Mouse (Mus musculus) cortical plate, adult 2 months (tissue): ENCODE measurements around the gene Doxl2.

ENCODE experiments used
- CTCF ChIP-seq: fragments of 200-500 bp; IDR thresholded peaks from 2 replicates; pipeline ENCODE4 v1.5.1; 2011; ENCODE audit warnings: mild to moderate bottlenecking, control low read depth, low read length; ENCODE audit not compliant: insufficient read depth; ENCODE audit errors: extremely low read depth
- POLR2A ChIP-seq: fragments of 200-500 bp; IDR thresholded peaks from 2 replicates; pipeline ENCODE4 v1.6.1; 2011; ENCODE audit warnings: mild to moderate bottlenecking, low read length, control low read depth; ENCODE audit not compliant: insufficient read depth; ENCODE audit errors: extremely low read depth

GRCm38 (mm10) chr6:48929595-48929994 is 45.2 kb upstream of the Doxl2 start, which contains the start of gene 1600015I10Rik:
- TF ChIP-seq CTCF, result no peak
- TF ChIP-seq POLR2A, result no peak
